Mouse (Mus musculus) regulatory T cell (primary cell): ENCODE results near the gene Mfsd4b2.

Experiments
- in situ Hi-C: fragments of 300-600 bp; cut with MboI, MseI; formaldehyde crosslinking; loops from one replicate; pipeline ENCODE4 v1.15.1; 2025; ENCODE audit warnings: high pct_unique_total_duplicates

The Mfsd4b2 gene

DNA sequence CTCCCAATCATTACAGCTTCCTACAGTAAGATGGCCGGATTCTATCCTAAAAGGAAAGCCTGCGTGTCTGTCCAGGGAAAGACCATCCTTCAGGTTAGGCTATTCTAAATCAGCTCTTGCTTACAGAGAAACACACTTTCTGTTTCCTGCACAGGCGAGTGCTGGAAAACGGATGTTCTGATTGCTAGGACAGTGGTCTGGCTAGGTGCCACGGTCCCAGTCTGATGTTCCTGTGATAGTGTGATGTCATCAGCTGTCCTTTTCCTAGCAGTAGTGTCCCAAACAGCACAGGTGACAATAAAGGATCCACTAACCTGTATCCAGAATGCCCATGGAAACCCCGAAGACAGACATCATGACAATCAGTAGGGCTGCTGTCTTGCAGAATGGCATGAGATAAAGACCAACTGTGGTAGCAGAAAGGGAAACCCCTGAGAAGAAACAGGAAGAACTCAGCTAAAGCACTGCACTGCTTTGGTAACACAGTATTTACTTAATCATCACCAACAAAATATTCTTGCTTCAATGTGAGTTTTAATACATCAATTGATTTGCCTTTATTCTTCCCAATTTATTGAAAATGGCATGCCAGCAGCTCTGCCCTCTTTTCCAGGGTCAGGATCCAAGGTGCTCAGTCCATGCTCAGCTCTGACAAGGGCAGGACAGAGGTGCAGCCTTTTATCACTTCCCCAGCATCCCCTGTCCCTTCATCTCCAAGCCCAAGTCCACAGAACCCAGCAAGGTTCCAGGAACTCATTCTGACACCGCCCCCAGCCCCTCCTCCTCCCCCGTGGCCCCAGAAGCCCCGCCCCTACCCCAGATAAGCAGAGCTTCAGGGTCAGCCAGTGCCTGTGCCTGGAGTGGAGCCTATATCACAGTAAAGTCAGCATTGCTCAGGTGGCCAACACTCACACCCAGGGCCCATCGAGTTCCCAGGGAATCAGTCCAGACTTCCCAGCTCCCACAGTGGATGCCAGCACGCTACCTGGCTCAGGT, 32.7 kb downstream of the Mfsd4b2 start:
- in situ Hi-C loops = no loop called here

DNA sequence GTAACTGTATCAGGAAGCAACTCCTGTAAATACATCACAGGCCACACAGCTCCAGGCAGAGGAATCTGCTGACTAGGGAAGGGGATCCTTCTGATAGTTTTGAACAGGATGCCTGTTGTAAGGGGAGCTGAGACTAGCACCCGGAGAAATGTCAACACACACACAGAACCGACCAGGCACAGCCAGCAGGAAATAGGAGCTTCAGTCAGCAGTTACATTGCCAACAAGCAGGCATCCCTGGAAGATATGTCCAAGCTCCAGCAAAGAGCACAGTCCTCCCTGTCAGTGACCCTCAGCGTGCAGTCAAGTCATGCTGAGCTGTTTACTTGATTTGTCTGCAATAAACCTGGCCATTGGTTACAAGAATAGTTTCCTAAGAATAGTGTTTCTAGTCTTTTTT, 38.1 kb downstream of the Mfsd4b2 start:
- in situ Hi-C loops = no loop called here
